Mouse (Mus musculus) midbrain, embryonic 13.5 days (tissue): ENCODE measurements at regions not wholly inside any gene's neighbourhood (a gene's known extent, or its start where the extent isn't known, plus 50 kb on each side); places are given as distances from the start of the nearest gene placed in this dataset.

Experiments used
- ATAC-seq: fragments of 200-750 bp; cut with Nextera tagmentation; 2 replicates; pipeline ENCODE4 v1.8.0; 2017; ENCODE audit warnings: mild to moderate bottlenecking, moderate TSS enrichment, moderate library complexity
- H3K27ac ChIP-seq: fragments of 300-500 bp; sonication (generic); 2 replicates; pipeline ENCODE4 v1.5.1; 2015; ENCODE audit warnings: inconsistent platforms, mild to moderate bottlenecking, moderate library complexity
- H3K27me3 ChIP-seq: fragments of 300-500 bp; sonication (generic); 2 replicates; pipeline ENCODE4 v1.6.1; 2015; ENCODE audit warnings: mild to moderate bottlenecking, inconsistent platforms
- H3K36me3 ChIP-seq: fragments of 300-500 bp; sonication (generic); 2 replicates; pipeline ENCODE4 v1.6.1; 2015; ENCODE audit warnings: mild to moderate bottlenecking, inconsistent platforms
- H3K4me1 ChIP-seq: fragments of 300-500 bp; sonication (generic); replicated peaks from 2 replicates; pipeline ENCODE4 v1.6.1; 2015; ENCODE audit warnings: inconsistent platforms
- H3K4me2 ChIP-seq: fragments of 300-500 bp; sonication (generic); replicated peaks from 2 replicates; pipeline ENCODE4 v1.6.1; 2015; ENCODE audit warnings: moderate library complexity, mild to moderate bottlenecking, inconsistent platforms
- H3K4me3 ChIP-seq: fragments of 300-500 bp; sonication (generic); replicated peaks from 2 replicates; pipeline ENCODE4 v1.5.1; 2015; ENCODE audit warnings: mild to moderate bottlenecking, inconsistent platforms
- H3K9ac ChIP-seq: fragments of 300-500 bp; sonication (generic); replicated peaks from 2 replicates; pipeline ENCODE4 v1.6.1; 2015; ENCODE audit warnings: mild to moderate bottlenecking, inconsistent platforms
- H3K9me3 ChIP-seq: fragments of 300-500 bp; sonication (generic); 2 replicates; pipeline ENCODE4 v1.6.1; 2016; ENCODE audit warnings: mild to moderate bottlenecking, inconsistent platforms
- WGBS: fragments of 180-500 bp; shearing (Covaris S2); methylation state at CpG from one replicate; pipeline ENCODE4 v1.1.7; 2015; 5-methylcytosine and 5-hydroxymethylcytosine counted together

DNA sequence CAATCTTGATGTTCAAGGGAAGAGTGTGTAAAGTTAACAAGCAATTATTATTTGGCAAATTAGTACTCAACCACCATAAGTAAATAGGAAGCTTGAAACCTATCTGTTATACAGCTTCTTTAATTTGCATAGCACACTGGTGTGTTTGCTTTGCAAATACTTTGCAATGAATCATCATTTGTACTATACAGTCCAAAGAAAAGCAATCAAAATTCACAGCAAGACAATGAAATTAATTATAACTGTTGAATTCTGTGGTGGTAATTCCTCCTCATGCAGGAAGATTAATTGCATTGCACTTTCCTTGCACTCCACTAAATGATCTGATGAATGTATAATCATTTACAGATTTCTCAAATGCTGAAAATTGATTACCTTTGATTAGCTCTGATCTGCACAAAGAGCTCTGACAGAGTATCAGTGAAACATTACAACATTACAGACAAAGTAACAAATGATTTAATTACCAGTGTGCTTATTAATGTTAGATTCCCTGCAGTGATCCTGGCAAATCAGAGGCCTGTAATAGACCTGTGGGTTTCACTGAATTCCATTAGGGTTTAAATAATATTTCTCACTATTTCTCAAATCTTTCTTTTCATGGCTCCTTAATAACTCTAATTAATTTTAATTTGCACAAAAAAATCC lies 457.9 kb downstream of the Prkd1 start:
- ATAC-seq: peak; percentile 37; the same call in 1 of the 2 replicates
- Histone ChIP-seq H3K4me3 (no peak overlapping the region), H3K27me3 (no peaks in the 10 kb centered on the region), H3K4me2 (no peak overlapping the region), H3K4me1 (no peaks in the 10 kb centered on the region), H3K36me3 (no peaks in the 10 kb centered on the region), H3K27ac (no peak overlapping the region), H3K9ac (no peak overlapping the region), H3K9me3 (no peaks in the 10 kb centered on the region)

DNA sequence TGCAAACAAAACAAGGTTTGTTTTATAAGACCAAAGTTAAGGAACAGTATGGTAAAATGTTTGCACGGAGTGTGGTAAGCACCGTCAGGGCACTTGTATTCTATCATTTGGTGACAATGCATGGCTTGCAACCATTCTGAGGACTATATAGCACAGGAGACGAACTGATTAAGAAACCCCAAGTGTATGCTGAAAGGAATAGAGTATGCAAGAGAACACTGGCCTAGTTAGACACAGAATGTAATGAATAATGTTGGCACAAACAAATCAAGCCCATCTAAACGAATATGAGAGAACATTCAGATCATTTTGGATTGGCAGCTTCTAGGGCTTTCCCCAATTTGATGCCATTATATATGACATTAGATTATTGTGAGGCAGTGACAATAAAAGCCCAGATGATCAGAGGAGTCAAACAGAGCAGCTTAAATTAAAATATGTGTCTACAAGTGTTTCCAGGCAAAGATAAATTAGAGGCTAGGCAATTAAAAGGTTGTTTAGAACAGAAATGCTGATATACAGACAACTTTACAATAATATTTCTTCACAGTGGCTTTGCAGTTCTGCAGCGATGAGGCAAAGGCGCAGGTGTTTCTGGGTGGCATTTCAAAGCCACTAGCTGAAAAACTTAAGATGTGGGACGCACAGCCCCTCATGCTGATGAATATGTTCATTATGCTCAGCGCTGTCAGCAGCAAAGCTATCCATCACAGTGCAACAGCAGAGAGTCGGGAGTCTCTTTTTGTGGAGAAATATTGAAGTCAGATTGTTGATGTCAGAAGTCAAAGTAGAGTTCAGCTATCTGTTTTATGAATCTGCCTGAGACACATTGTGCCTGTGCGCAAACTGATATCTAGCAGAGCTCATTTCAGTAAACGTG lies 456.9 kb downstream of the Prkd1 start:
- Histone ChIP-seq H3K27ac (no peak overlapping the region), H3K4me2 (no peak overlapping the region), H3K36me3 (no peaks in the 10 kb centered on the region), H3K4me3 (no peak overlapping the region), H3K9ac (no peak overlapping the region), H3K27me3 (no peaks in the 10 kb centered on the region), H3K4me1 (no peaks in the 10 kb centered on the region), H3K9me3 (no peaks in the 10 kb centered on the region)
- WGBS: 66% methylated on average over 11 of the region's 11 CpGs
- no peak for ATAC-seq

GRCm38 (mm10) chr12:50193501-50193900 lies 455.4 kb downstream of the Prkd1 start:
- Histone ChIP-seq H3K4me3 (no peak overlapping the region), H3K27ac (no peak overlapping the region), H3K9ac (no peak overlapping the region), H3K9me3 (no peaks in the 10 kb centered on the region), H3K4me2 (no peak overlapping the region), H3K4me1 (no peaks in the 10 kb centered on the region), H3K36me3 (no peaks in the 10 kb centered on the region), H3K27me3 (no peaks in the 10 kb centered on the region)
- no peak for ATAC-seq
- WGBS: 68% methylated on average over 3 of the region's 3 CpGs

DNA sequence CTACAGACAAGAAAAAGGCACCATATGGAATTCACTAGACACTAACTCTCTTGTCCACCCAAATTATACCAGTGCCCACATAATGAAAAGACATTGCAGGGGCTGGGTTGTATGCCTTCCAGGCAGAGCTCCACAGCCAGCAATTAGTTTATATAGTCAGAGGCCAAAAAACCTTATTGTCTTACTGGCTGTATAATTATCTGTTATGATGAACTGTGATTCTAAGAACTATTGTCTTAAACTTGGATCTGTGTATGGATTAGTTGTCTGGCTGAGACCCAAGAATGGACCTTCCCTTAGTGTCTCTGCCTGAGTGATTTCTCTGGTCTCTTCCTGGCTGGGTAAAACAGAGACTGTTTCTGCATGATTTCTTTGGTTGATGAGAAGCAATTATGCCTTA lies 454.2 kb downstream of the Prkd1 start:
- Histone ChIP-seq H3K4me2 (no peak overlapping the region), H3K9ac (no peak overlapping the region), H3K9me3 (no peaks in the 10 kb centered on the region), H3K36me3 (no peaks in the 10 kb centered on the region), H3K4me3 (no peak overlapping the region), H3K27me3 (no peaks in the 10 kb centered on the region), H3K4me1 (no peaks in the 10 kb centered on the region), H3K27ac (no peak overlapping the region)
- ATAC-seq: no peak

DNA sequence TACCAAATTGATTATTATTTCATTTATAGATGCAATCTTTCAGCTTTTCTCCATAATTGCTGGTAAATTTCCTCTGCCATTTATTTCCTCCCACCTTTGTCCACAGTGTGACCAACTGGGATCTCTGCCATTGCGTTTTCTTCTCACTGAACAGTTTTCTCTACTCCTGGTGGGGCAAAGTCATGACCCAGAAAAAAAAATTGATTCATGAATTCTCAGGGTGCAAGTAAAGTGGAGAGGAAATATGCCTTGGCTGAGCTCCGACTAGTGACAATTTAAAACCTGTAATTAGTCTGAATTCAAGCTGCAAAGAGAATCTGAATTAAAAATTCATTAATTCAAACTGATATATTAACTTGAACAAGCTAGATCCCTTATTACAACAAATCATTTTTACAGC lies 452.6 kb downstream of the Prkd1 start:
- H3K27ac ChIP-seq: no peak overlapping the region
- H3K4me2 ChIP-seq: no peak overlapping the region
- no peaks in the 10 kb centered on the region for H3K4me1 ChIP-seq
- no peaks in the 10 kb centered on the region for H3K9me3 ChIP-seq
- 63% methylated on average over 2 of the region's 2 CpGs for WGBS
- no peaks in the 10 kb centered on the region for H3K27me3 ChIP-seq
- H3K9ac ChIP-seq: no peak overlapping the region
- no peaks in the 10 kb centered on the region for H3K36me3 ChIP-seq
- ATAC-seq: no peak
- no peak overlapping the region for H3K4me3 ChIP-seq

GRCm38 (mm10) chr12:50241139-50241538 lies 407.8 kb downstream of the Prkd1 start:
- H3K4me3 ChIP-seq: no peak overlapping the region
- no peak for ATAC-seq
- H3K4me1 ChIP-seq: no peaks in the 10 kb centered on the region
- H3K27ac ChIP-seq: no peak overlapping the region
- WGBS: 90% methylated on average over 1 of the region's 1 CpGs
- H3K27me3 ChIP-seq: no peaks in the 10 kb centered on the region
- no peak overlapping the region for H3K9ac ChIP-seq
- no peak overlapping the region for H3K4me2 ChIP-seq
- H3K9me3 ChIP-seq: no peaks in the 10 kb centered on the region
- H3K36me3 ChIP-seq: no peaks in the 10 kb centered on the region

- Histone ChIP-seq H3K27me3 (no peaks in the 10 kb centered on the region), H3K27ac (no peak overlapping the region), H3K4me3 (no peak overlapping the region), H3K9ac (no peak overlapping the region), H3K36me3 (no peaks in the 10 kb centered on the region), H3K4me1 (no peaks in the 10 kb centered on the region), H3K4me2 (no peak overlapping the region), H3K9me3 (no peaks in the 10 kb centered on the region)
- WGBS: 76% methylated on average over 4 of the region's 4 CpGs
- ATAC-seq: no peak
These were observed 390.0 kb downstream of the Prkd1 start for GRCm38 (mm10) chr12:50258901-50259300.

DNA sequence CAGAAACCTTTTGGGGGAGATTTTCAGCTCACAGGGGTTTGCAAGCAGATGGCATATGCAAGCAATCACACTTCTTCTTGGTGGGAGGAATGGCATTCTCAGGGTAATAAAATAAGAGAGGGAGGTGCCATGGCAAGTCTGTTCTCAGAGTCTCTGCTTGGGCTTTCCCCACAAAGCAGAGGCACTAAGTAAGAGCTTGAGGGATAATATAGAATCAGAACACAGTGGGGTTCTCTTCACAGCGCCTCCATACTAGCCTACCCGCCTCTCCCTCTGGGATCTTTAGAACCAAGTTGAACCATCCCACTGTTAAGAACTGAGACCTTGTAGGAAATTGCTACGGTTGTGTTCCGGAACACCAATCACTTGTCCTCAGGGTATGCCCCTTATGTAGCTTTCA lies 387.8 kb downstream of the Prkd1 start:
- ATAC-seq: no peak
- Histone ChIP-seq H3K9me3 (no peaks in the 10 kb centered on the region), H3K27me3 (no peaks in the 10 kb centered on the region), H3K4me2 (no peak overlapping the region), H3K4me3 (no peak overlapping the region), H3K9ac (no peak overlapping the region), H3K36me3 (no peaks in the 10 kb centered on the region), H3K27ac (no peak overlapping the region), H3K4me1 (no peaks in the 10 kb centered on the region)
- 84% methylated on average over 4 of the region's 4 CpGs for WGBS

- H3K4me2 ChIP-seq: no peak overlapping the region
- H3K9ac ChIP-seq: no peak overlapping the region
- no peaks in the 10 kb centered on the region for H3K9me3 ChIP-seq
- no peak for ATAC-seq
- no peak overlapping the region for H3K27ac ChIP-seq
- no peaks in the 10 kb centered on the region for H3K4me1 ChIP-seq
- no peaks in the 10 kb centered on the region for H3K27me3 ChIP-seq
- WGBS: 96% methylated on average over 2 of the region's 2 CpGs
- H3K36me3 ChIP-seq: no peaks in the 10 kb centered on the region
- no peak overlapping the region for H3K4me3 ChIP-seq
These were observed 375.5 kb downstream of the Prkd1 start for GRCm38 (mm10) chr12:50273239-50273880.

- Histone ChIP-seq H3K27ac (no peak overlapping the region), H3K4me1 (no peaks in the 10 kb centered on the region), H3K4me3 (no peak overlapping the region), H3K4me2 (no peak overlapping the region), H3K9me3 (no peaks in the 10 kb centered on the region; the same call in 1 of the 2 replicates), H3K9ac (no peak overlapping the region), H3K27me3 (no peaks in the 10 kb centered on the region), H3K36me3 (no peaks in the 10 kb centered on the region)
- 80% methylated on average over 1 of the region's 1 CpGs for WGBS
- ATAC-seq: no peak
These were observed 367.3 kb downstream of the Prkd1 start for GRCm38 (mm10) chr12:50281615-50282014.
